Comparison of ENCODE assay signal across 7 mouse cellular contexts in genomic region chr10:63382372-63383279, GRCm38 (mm10). TPM values are rescaled to one million over a fixed set of nuclear protein-coding genes. Genes with fewer than 3 reads are reported as not detected.
DNase-seq lines count a peak whose midpoint lies in the region; ATAC-seq lines count a peak whose summit lies in the region.

TSS of gene Dnajc12 (plus strand) at chr10:63382443.

- peak; percentile 95 for ATAC-seq in intestine, embryonic 16.5 days
- ATAC-seq in midbrain, embryonic 11.5 days (ENCODE audit: low FRiP score): peak; percentile 94

- H3K27ac ChIP-seq in intestine, embryonic 16.5 days (ENCODE audit: low read length): no peak within 1 kb of the TSS
- no peak within 1 kb of the TSS for H3K27ac ChIP-seq in midbrain, embryonic 11.5 days (ENCODE audit: low read depth, low read length)

- intact Hi-C loops in left cerebral cortex, postnatal 36 days (cut with DNase I): loop anchor here (5.0 to 10.0 kb wide), 3 partner anchors 45 to 230 kb away; partner anchors contain the start of gene Herc4

- no peaks in the 10 kb centered on the region for H3K36me3 ChIP-seq in intestine, embryonic 16.5 days (ENCODE audit: control insufficient read depth, insufficient read depth, low read length)
- no peaks in the 10 kb centered on the region for H3K36me3 ChIP-seq in midbrain, embryonic 11.5 days (ENCODE audit: control insufficient read depth, insufficient read depth, low read length)

- H3K9me3 ChIP-seq in intestine, embryonic 16.5 days (ENCODE audit: control insufficient read depth, low read length): no peaks in the 10 kb centered on the region
- no peaks in the 10 kb centered on the region for H3K9me3 ChIP-seq in midbrain, embryonic 11.5 days (ENCODE audit: control insufficient read depth, low read length)

- WGBS in intestine, embryonic 16.5 days: under 1% methylated on average over 28 of the region's 28 CpGs
- WGBS in midbrain, embryonic 11.5 days: under 1% methylated on average over 28 of the region's 28 CpGs

- peak; percentile 75 for DNase-seq in adrenal gland, adult 8-10 months
- peak; percentile 89 for DNase-seq in embryo, embryonic 9.5 days (ENCODE audit: extremely low spot score)
- DNase-seq in gastrocnemius, postnatal 4 days (ENCODE audit: low spot score in 2 of 2): peak; percentile 39 to 75
- peak; percentile 71 to 73 for DNase-seq in left cerebral cortex, postnatal 36 days (ENCODE audit: low spot score in 2 of 2)
- peak; percentile 98 for DNase-seq in midbrain, embryonic 11.5 days (ENCODE audit: low spot score, missing footprints)
- peak; percentile 96 for DNase-seq in skeletal muscle tissue, adult 2 months (ENCODE audit: low read depth, low spot score)

- peak within 1 kb of the TSS; percentile 76 for H3K9ac ChIP-seq in intestine, embryonic 16.5 days (ENCODE audit: low read depth, low read length)
- H3K9ac ChIP-seq in midbrain, embryonic 11.5 days (ENCODE audit: low read length): peak within 1 kb of the TSS; percentile 67

- no peaks in the 10 kb centered on the region for H3K27me3 ChIP-seq in intestine, embryonic 16.5 days (replicated peaks; ENCODE audit: control insufficient read depth, insufficient read depth, low read length)
- no peaks in the 10 kb centered on the region; the same call in 1 of the 2 replicates for H3K27me3 ChIP-seq in midbrain, embryonic 11.5 days (ENCODE audit: control insufficient read depth, insufficient read depth, low read length)

- H3K4me2 ChIP-seq in intestine, embryonic 16.5 days (ENCODE audit: low read depth, low read length): peak within 1 kb of the TSS; percentile 75
- peak within 1 kb of the TSS; percentile 87 for H3K4me2 ChIP-seq in midbrain, embryonic 11.5 days

- peak within 1 kb of the TSS; percentile 59 for H3K4me3 ChIP-seq in intestine, embryonic 16.5 days (ENCODE audit: low read length)
- peak within 1 kb of the TSS; percentile 51 for H3K4me3 ChIP-seq in midbrain, embryonic 11.5 days (ENCODE audit: low read depth, low read length)

- 0 out of 2 replicates have a peak, but pooled peaks cover 5% of the 10 kb centered on the region for H3K4me1 ChIP-seq in intestine, embryonic 16.5 days (ENCODE audit: control insufficient read depth, insufficient read depth, low read length)
- H3K4me1 ChIP-seq in midbrain, embryonic 11.5 days (ENCODE audit: control insufficient read depth, insufficient read depth, low read length): peaks cover 5% of the 10 kb centered on the region; the same call in 1 of the 2 replicates

RNA-seq across cellular contexts. Expression of gene Dnajc12, which starts in this region (rescaled TPM):
- total RNA-seq in adrenal gland, adult 8-10 months (2022): 10 to 100 TPM; 18.1 to 40.9 (median 28.0) TPM
- total RNA-seq in gastrocnemius, postnatal 4 days (2021): 10 to 100 TPM in 1 of 2 experiments, 1 to 10 TPM in 1; 9.4 to 10.9 TPM
- 6.8 TPM in 2 replicates for polyA plus RNA-seq in intestine, embryonic 16.5 days (2015; fragmentation: Nextera tagmentation; extraction: Ambion mirVana)
- 10 to 100 TPM; 21.7 to 22.0 TPM for total RNA-seq in left cerebral cortex, postnatal 36 days (2021)
- 18.6 and 20.2 TPM in 2 replicates for polyA plus RNA-seq in midbrain, embryonic 11.5 days (2014; fragmentation: Nextera tagmentation; extraction: Ambion mirVana)
